In the genomic region with DNA sequence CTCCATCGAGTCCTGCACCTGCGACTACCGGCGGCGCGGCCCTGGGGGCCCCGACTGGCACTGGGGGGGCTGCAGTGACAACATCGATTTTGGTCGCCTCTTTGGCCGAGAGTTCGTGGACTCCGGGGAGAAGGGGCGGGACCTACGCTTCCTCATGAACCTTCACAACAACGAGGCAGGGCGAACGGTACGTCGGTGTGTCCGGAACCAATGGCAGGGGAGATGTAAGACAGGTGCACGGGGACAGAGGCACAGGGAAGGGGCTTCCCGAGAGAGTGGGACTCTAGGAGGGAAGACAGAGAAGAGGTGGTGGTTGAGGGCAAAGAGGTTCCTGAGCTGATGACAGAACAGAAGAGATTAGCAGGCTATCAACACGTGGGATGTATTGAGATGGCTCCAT, we compare ENCODE assay signal across 12 mouse cellular contexts. TPM values are rescaled to one million over a fixed set of nuclear protein-coding genes. Genes with fewer than 3 reads are reported as not detected.
DNase-seq lines count a peak whose midpoint lies in the region; ATAC-seq lines count a peak whose summit lies in the region.
"Had no signal": no experiment of that assay in that cellular context is flagged by ENCODE, and none has a peak within 500 bp of the region (broad histone marks: within the 10 kb centered on the region; RNA-seq: fewer than 3 reads in every experiment).

No protein-coding gene starts in this region.

- H3K4me1 ChIP-seq in midbrain, embryonic 11.5 days (ENCODE audit: control insufficient read depth, insufficient read depth, low read length), result peaks cover 30% of the 10 kb centered on the region
- peaks cover 12% of the 10 kb centered on the region; the same call in 1 of the 2 replicates for H3K4me1 ChIP-seq in midbrain, embryonic 16.5 days (ENCODE audit: control insufficient read depth, insufficient read depth, low read length)
- peaks cover 24% of the 10 kb centered on the region for H3K4me1 ChIP-seq in intestine, embryonic 16.5 days (ENCODE audit: control insufficient read depth, insufficient read depth, low read length)

- intact Hi-C loops in gastrocnemius, postnatal 36 days (cut with DNase I), result no loop called here

- peak overlapping the region; percentile 24 for H3K4me3 ChIP-seq in midbrain, embryonic 11.5 days (ENCODE audit: low read depth, low read length)
- H3K4me3 ChIP-seq in midbrain, embryonic 16.5 days (ENCODE audit: low read depth, low read length), result no peak overlapping the region
- peak overlapping the region; percentile 6; the same call in 1 of the 2 replicates for H3K4me3 ChIP-seq in intestine, embryonic 16.5 days (ENCODE audit: low read length)

- no peak overlapping the region for H3K9ac ChIP-seq in midbrain, embryonic 11.5 days (ENCODE audit: low read length)
- H3K9ac ChIP-seq in midbrain, embryonic 16.5 days (ENCODE audit: low read depth, low read length), result no peak overlapping the region
- no peak overlapping the region for H3K9ac ChIP-seq in intestine, embryonic 16.5 days (ENCODE audit: low read depth, low read length)

- peak overlapping the region; percentile 11; the same call in 1 of the 2 replicates for H3K4me2 ChIP-seq in midbrain, embryonic 11.5 days
- H3K4me2 ChIP-seq in midbrain, embryonic 16.5 days (ENCODE audit: low read length), result no peak overlapping the region
- H3K4me2 ChIP-seq in intestine, embryonic 16.5 days (ENCODE audit: low read depth, low read length), result no peak overlapping the region; the same call in 1 of the 2 replicates

- no peak overlapping the region for H3K27ac ChIP-seq in midbrain, embryonic 11.5 days (ENCODE audit: low read depth, low read length)
- H3K27ac ChIP-seq in midbrain, embryonic 16.5 days (ENCODE audit: low read length), result no peak overlapping the region
- no peak overlapping the region for H3K27ac ChIP-seq in intestine, embryonic 16.5 days (ENCODE audit: low read length)

- H3K36me3 ChIP-seq in midbrain, embryonic 11.5 days (ENCODE audit: control insufficient read depth, insufficient read depth, low read length), result no peaks in the 10 kb centered on the region
- H3K36me3 ChIP-seq in midbrain, embryonic 16.5 days (ENCODE audit: control insufficient read depth, insufficient read depth, low read length), result no peaks in the 10 kb centered on the region
- no peaks in the 10 kb centered on the region for H3K36me3 ChIP-seq in intestine, embryonic 16.5 days (ENCODE audit: control insufficient read depth, insufficient read depth, low read length)

- no peak for ATAC-seq in midbrain, embryonic 11.5 days (ENCODE audit: low FRiP score)
- ATAC-seq in midbrain, embryonic 16.5 days, result no peak
- no peak for ATAC-seq in intestine, embryonic 16.5 days

- H3K27me3 ChIP-seq in midbrain, embryonic 11.5 days (ENCODE audit: control insufficient read depth, insufficient read depth, low read length), result peaks cover 96% of the 10 kb centered on the region
- H3K27me3 ChIP-seq in midbrain, embryonic 16.5 days (ENCODE audit: control insufficient read depth, insufficient read depth, low read depth, low read length), result peaks cover 92% of the 10 kb centered on the region
- H3K27me3 ChIP-seq in intestine, embryonic 16.5 days (replicated peaks; ENCODE audit: control insufficient read depth, insufficient read depth, low read length), result peaks cover 90% of the 10 kb centered on the region

- no peaks in the 10 kb centered on the region for H3K9me3 ChIP-seq in midbrain, embryonic 11.5 days (ENCODE audit: control insufficient read depth, low read length)
- no peaks in the 10 kb centered on the region for H3K9me3 ChIP-seq in midbrain, embryonic 16.5 days (replicated peaks; ENCODE audit: control insufficient read depth, low read length, poor library complexity, severe bottlenecking)
- no peaks in the 10 kb centered on the region for H3K9me3 ChIP-seq in intestine, embryonic 16.5 days (ENCODE audit: control insufficient read depth, low read length)

- DNase-seq in gastrocnemius, postnatal 10 days, result peak; percentile 18
- no peak for DNase-seq in gastrocnemius, postnatal 36 days
- peak; percentile 94 for DNase-seq in midbrain, embryonic 11.5 days (ENCODE audit: low spot score, missing footprints)
- no peak for DNase-seq in frontal cortex, adult 2 months (ENCODE audit: extremely low spot score in 1 of 2, low spot score in 1 of 2)
- DNase-seq in spleen, postnatal 14 days (ENCODE audit: low spot score in 2 of 2), result no peak
- DNase-seq in cerebellum, adult 9-11 months, result no peak
- DNase-seq: cerebellum, postnatal 14 days; right cerebral cortex, postnatal 4 days had no signal

- 2% methylated on average over 23 of the region's 23 CpGs for WGBS in midbrain, embryonic 11.5 days
- under 1% methylated on average over 23 of the region's 23 CpGs for WGBS in midbrain, embryonic 16.5 days
- WGBS in intestine, embryonic 16.5 days, result under 1% methylated on average over 23 of the region's 23 CpGs

RNA-seq across cellular contexts. Expression of a gene that starts 2.1 kb away (rescaled TPM):
- total RNA-seq in gastrocnemius, postnatal 10 days (2021), result not detected
- total RNA-seq in gastrocnemius, postnatal 36 days (2021), result not detected
- 11.6 and 14.0 TPM in 2 replicates for polyA plus RNA-seq in midbrain, embryonic 11.5 days (2014; fragmentation: Nextera tagmentation; extraction: Ambion mirVana)
- polyA plus RNA-seq in midbrain, embryonic 16.5 days (2015; fragmentation: Nextera tagmentation; extraction: Ambion mirVana), result 1.2 and 1.3 TPM in 2 replicates
- not detected in 2 replicates for polyA plus RNA-seq in intestine, embryonic 16.5 days (2015; fragmentation: Nextera tagmentation; extraction: Ambion mirVana)
- polyA plus RNA-seq in frontal cortex, adult 2 months (2012; rRNA removed), result 0.10 and 0.25 TPM in 2 replicates
- total RNA-seq: granulocyte monocyte progenitor cell, adult 5-6 weeks; left cerebral cortex, postnatal 10 days had no signal

RNA-seq across cellular contexts. Expression of a gene that starts 13.8 kb away (rescaled TPM):
- total RNA-seq in gastrocnemius, postnatal 10 days (2021), result 1 to 10 TPM; 1.3 to 1.5 TPM
- total RNA-seq in gastrocnemius, postnatal 36 days (2021), result under 1 TPM; 0.69 to 0.87 TPM
- 0.30 and 0.40 TPM in 2 replicates for polyA plus RNA-seq in midbrain, embryonic 11.5 days (2014; fragmentation: Nextera tagmentation; extraction: Ambion mirVana)
- polyA plus RNA-seq in midbrain, embryonic 16.5 days (2015; fragmentation: Nextera tagmentation; extraction: Ambion mirVana), result not detected in 2 replicates
- 0.09 TPM in 1 of 2 replicates, not detected in the other for polyA plus RNA-seq in intestine, embryonic 16.5 days (2015; fragmentation: Nextera tagmentation; extraction: Ambion mirVana)
- polyA plus RNA-seq in frontal cortex, adult 2 months (2012; rRNA removed), result 6.3 and 6.8 TPM in 2 replicates

RNA-seq across cellular contexts. Expression of a gene that starts 17.5 kb away (rescaled TPM):
- 1 to 10 TPM; 2.2 to 2.7 TPM for total RNA-seq in gastrocnemius, postnatal 10 days (2021)
- under 1 TPM; 0.28 to 0.96 TPM for total RNA-seq in gastrocnemius, postnatal 36 days (2021)
- 0.48 and 0.74 TPM in 2 replicates for polyA plus RNA-seq in midbrain, embryonic 11.5 days (2014; fragmentation: Nextera tagmentation; extraction: Ambion mirVana)
- polyA plus RNA-seq in midbrain, embryonic 16.5 days (2015; fragmentation: Nextera tagmentation; extraction: Ambion mirVana), result 0.35 and 0.42 TPM in 2 replicates
- not detected in 2 replicates for polyA plus RNA-seq in intestine, embryonic 16.5 days (2015; fragmentation: Nextera tagmentation; extraction: Ambion mirVana)
- 764 and 849 TPM in 2 replicates for polyA plus RNA-seq in frontal cortex, adult 2 months (2012; rRNA removed)
- total RNA-seq: granulocyte monocyte progenitor cell, adult 5-6 weeks had no signal

RNA-seq across cellular contexts. Expression of a gene that starts 28.8 kb away (rescaled TPM):
- total RNA-seq in gastrocnemius, postnatal 10 days (2021), result 10 to 100 TPM; 21.2 to 24.2 TPM
- total RNA-seq in gastrocnemius, postnatal 36 days (2021), result 1 to 10 TPM; 7.4 to 8.2 TPM
- polyA plus RNA-seq in midbrain, embryonic 11.5 days (2014; fragmentation: Nextera tagmentation; extraction: Ambion mirVana), result 28.1 and 33.4 TPM in 2 replicates
- polyA plus RNA-seq in midbrain, embryonic 16.5 days (2015; fragmentation: Nextera tagmentation; extraction: Ambion mirVana), result 96.4 and 102 TPM in 2 replicates
- polyA plus RNA-seq in intestine, embryonic 16.5 days (2015; fragmentation: Nextera tagmentation; extraction: Ambion mirVana), result 35.4 and 40.1 TPM in 2 replicates
- polyA plus RNA-seq in frontal cortex, adult 2 months (2012; rRNA removed), result 678 and 795 TPM in 2 replicates

RNA-seq across cellular contexts. Expression of a gene that starts 39.5 kb away (rescaled TPM):
- 10 to 100 TPM; 35.8 to 36.6 TPM for total RNA-seq in gastrocnemius, postnatal 10 days (2021)
- total RNA-seq in gastrocnemius, postnatal 36 days (2021), result 10 to 100 TPM; 39.3 to 50.3 TPM
- polyA plus RNA-seq in midbrain, embryonic 11.5 days (2014; fragmentation: Nextera tagmentation; extraction: Ambion mirVana), result 69.7 and 81.4 TPM in 2 replicates
- polyA plus RNA-seq in midbrain, embryonic 16.5 days (2015; fragmentation: Nextera tagmentation; extraction: Ambion mirVana), result 72.9 and 73.1 TPM in 2 replicates
- 92.2 and 94.6 TPM in 2 replicates for polyA plus RNA-seq in intestine, embryonic 16.5 days (2015; fragmentation: Nextera tagmentation; extraction: Ambion mirVana)
- 67.8 and 74.0 TPM in 2 replicates for polyA plus RNA-seq in frontal cortex, adult 2 months (2012; rRNA removed)

Comparison
In these comparisons a context has a peak if more than half of its experiments do, and no peak if none do; other contexts are left out.
1. DNase-seq: peak in gastrocnemius, postnatal 10 days (single experiment) and midbrain, embryonic 11.5 days (single experiment); none in gastrocnemius, postnatal 36 days (0 of 2), frontal cortex, adult 2 months (0 of 2), spleen, postnatal 14 days (0 of 2) and cerebellum, adult 9-11 months (single experiment).
2. RNA of a gene that starts 17.5 kb away (polyA plus RNA-seq): 764 to 849 TPM in frontal cortex, adult 2 months; 0.48 to 0.74 TPM in midbrain, embryonic 11.5 days, 0.35 to 0.42 TPM in midbrain, embryonic 16.5 days and not detected in intestine, embryonic 16.5 days; every median in the first group is over 100 times any median in the second.